Mouse (Mus musculus) regulatory T cell (primary cell): ENCODE measurements at regions not wholly inside any gene's neighbourhood (a gene's known extent, or its start where the extent isn't known, plus 50 kb on each side); places are given as distances from the start of the nearest gene placed in this dataset.

Source experiments
- in situ Hi-C: fragments of 300-600 bp; cut with MboI, MseI; formaldehyde crosslinking; loops from one replicate; pipeline ENCODE4 v1.15.1; 2025; ENCODE audit warnings: high pct_unique_total_duplicates

DNA sequence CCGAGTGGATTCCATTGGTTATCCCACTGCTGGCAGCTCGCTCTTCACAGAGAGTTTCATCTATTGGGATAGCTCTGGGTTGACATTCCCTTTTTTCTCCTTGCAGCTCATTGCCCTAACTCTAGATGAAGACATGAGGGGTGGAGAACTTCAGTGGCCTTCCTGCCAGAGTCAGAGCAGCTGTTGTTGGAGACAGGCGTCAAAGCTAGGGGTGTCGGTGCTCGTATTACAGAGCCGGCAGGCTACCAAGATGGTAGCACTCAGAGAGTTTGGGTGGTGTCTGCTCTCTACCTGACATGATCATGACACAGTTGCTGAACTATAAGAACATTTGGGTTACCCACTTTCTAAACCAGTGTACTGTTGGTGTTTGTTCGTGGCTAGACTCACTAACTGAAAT is 162.5 kb upstream of the Trib2 start:
- in situ Hi-C loops: loop anchor here (10.0 kb wide), 1 partner anchor 164 kb away; the partner anchor contains the start of gene Trib2

DNA sequence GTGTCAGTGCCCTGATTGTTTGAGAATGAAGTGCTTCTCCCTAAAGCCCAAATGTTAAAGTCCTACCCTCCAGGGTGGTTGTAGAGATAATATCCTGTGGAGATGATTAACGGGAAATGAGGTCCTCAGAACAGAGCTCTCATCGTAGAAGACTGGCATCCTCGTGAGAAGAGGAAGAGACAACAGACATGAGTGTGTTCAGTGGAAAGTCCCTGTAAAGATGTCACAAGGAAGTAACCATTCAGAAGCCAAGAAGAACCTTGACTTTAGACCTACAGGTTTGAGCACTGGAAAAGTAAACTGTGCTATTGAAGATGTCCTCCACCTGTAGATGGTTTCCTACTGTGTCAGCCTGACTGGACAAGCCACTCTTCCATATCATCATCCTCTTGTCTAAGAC is 155.1 kb upstream of the Trib2 start:
- in situ Hi-C loops: loop anchor here (5.0 to 10.0 kb wide), 3 partner anchors 36 to 157 kb away; partner anchors contain the start of gene Trib2

DNA sequence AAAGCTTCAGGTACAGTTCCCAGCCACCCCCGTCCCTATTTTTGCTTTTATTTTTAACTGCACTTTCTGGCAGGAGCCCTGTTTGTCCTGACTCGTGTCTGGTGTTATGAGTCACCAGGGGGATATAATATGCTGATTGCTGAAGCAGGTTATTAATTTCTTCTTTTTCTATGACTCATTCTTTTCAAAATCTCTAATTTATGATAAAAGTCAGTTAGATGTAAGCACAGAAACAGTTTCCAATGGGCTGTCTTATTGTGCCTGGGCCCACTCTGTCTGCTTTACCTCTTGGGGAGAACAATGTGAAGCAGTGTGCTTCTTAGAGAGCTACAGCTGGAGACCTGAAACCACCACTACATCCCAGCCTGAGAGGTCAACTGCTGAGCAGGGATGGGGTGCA is 153.5 kb upstream of the Trib2 start:
- in situ Hi-C loops: loop anchor here (5.0 to 10.0 kb wide), 3 partner anchors 37 to 155 kb away; partner anchors contain the start of gene Trib2

DNA sequence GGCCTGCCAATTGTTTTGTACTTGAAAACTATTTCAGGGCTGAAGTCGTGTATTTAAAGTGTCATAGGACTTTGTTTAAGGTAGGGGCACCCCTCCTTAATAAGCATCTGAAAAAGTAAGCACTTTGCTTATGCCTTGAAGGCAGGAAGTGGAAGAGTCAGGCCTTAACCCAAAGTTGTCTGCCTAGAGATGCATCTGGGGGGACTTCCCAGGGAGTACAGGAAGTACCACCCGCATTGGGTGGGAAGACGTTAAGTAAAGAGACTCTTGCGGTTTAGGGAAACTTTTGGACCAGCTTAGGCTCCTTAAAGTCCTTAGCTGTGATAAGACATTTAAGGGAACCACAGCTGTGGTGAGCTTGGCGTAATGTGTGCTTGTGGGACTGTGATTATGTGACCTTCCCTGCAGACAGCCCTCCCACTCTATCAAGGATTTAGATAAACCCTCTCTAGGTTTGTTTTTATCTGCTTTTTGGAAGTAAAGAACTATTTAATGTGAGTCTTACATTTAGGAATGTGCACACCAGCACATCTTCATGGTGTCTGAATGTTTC is 150.9 kb upstream of the Trib2 start:
- in situ Hi-C loops: no loop called here

DNA sequence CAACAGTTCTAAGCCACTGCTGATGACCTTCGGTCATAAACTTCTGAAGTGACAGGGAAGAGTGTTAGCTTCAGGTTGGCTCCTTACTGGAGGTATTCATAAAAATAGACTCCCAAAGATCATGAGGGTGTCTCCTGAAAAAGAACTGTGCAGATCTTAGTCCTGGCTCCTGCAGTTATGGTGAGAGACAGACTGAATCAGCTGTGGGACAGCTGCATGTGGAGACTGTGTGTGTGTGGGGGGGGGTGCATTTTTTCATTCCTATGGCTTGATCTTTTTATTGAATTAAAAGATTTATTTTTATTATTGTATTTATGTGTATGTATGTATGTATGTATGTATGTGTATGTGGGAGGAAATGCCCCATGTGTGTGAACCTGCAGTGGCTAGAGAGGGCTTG is 149.9 kb upstream of the Trib2 start:
- in situ Hi-C loops: no loop called here

DNA sequence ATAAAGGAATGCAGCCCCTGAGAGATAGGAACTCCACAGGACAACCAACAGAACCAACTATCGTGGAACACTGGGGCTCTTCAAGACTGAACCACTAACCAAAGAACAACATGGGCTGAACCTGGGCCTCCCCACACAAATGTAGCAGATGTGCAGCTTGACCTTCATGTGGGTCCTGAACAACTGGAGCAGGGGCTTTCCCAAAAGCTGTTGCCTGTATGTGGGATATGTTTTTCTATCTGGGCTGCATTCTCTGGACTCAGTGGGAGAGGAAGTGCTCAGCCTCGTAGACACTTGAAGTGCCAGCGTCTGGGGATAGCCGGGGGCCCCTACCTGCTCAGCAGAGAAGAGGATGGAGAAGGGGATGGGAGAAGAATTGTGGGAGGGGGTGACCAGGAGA is 149.2 kb upstream of the Trib2 start:
- in situ Hi-C loops: no loop called here

DNA sequence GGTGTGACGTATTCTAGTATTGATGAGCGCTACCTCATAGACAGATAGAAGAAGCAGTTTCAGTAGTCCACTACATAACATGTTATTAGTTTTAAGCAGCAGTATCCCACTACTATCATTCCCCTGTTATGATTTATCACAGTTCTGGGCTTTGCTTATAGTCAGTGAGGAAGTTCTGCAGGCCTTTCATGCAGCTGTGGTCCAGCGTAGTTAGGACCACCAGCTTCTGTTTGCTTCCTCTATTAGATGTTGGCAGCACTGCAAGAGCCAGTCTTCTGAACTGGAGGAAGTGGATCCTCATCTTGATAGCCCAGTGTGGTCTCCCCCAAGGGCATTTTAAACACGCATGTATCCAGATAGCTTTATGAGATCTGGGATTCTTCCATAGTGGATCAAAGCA is 147.4 kb upstream of the Trib2 start:
- in situ Hi-C loops: no loop called here

DNA sequence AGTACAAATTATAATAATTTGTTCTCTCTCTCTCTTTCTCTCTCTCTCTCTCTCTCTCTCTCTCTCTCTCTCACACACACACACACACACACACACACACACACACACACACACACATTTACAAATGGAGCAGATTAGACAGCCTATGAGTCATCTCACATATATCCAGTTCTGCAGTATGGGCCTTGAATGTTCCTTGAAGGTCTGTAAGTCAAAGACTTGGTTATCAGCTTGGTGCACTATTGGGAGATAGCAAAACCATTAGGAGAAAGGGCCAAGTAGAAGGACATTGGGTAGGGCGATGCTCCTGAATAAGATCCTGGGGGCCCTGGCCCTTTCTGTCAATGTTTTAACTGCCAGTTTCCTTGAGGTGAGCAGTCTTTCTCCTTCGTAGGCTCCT is 145.1 kb upstream of the Trib2 start:
- in situ Hi-C loops: no loop called here

DNA sequence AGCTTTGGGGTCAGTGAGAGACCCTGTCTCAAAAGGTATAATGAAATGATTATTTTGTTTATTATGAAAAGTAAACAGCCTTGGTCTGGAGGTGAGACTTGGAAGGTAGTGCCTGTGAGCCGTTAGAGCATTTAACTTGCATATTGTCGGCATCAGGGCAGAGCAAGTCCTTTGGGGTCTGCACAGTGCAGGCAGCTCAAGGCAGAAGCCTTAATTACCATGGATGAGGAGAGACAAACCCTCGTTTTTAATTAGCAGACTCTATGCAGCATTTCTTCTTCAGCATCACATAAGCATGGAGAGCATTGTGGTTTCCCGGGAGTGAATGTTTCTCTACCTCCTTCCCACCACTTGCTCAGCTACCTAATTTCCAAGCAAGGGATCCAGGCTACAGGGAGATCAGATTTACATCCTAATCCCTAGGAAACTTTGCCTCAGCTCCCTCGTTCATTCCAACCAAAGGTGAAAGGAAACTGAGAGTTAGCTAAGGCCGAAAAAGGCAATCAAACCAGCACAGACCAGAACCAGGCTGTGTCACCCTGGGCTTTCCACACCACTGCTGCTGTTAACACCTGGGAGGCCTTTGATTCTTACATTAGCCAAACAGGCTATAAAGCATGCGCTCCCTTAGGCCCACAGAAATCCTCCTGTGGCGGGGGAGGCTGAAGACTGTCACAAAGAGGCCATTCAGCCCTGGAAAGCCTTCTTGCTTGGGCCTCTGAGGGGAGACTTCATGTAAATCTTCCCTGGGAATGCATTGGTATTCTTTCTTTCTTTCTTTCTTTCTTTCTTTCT is 120.9 kb upstream of the Trib2 start:
- in situ Hi-C loops: no loop called here

DNA sequence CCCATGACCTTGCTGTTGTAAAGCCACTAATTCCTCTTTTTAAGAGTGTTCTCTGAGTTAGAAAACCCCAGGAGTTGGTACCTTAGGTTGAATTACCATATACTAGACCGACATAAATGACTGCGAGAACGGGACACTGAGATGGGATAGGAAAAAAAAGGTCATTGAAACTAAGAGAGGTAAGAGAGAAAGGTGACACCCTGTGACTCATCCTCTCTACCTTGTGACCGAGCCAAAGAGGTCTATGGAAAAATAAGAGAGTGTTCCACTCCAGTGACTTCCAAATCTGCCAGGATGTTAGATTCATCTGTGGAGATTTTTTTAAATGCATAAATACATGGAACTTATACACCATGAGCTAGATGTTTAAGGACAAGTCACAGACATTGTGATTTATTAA is 115.3 kb upstream of the Trib2 start:
- in situ Hi-C loops: loop anchor here (5.0 kb wide), 1 partner anchor 40 kb away; no protein-coding TSS in a partner anchor

DNA sequence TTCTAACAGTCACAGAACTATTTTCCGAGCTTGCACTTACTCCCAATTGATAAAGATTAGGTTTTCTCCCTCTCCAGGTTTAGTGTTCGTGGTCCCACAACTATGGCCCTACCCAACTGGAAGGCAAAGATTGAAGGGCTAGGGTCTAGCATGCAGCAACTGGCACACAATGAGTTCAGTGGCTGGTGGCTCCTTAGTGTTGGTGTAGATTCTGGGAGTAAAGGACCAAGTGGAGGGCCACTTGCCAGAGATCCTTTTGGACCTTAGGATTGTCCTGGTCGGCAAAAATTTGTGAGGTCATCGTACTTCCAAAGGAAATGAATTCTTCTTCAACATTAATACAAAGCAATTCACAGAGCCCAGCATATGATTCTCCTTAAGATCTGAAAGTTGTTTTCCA is 114.8 kb upstream of the Trib2 start:
- in situ Hi-C loops: loop anchor here (5.0 kb wide), 1 partner anchor 41 kb away; no protein-coding TSS in a partner anchor

DNA sequence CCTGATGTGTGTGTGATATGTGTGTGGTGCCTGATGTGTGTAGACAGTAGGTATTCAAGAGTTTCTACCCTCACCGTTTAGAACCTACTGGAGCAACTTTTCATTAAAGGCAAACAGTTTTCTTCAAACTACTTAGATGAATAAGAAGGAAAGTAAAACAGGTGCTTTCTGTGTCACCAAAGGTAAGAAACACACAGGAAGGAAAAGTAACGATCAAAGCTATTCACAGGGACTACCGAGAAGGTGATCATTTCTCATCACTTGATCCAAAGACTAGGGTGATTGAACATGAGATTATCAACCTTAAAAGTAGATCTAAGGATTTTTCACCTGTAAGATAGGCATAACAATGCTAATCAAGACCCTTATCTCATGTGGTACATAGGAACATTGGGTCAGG is 113.4 kb upstream of the Trib2 start:
- in situ Hi-C loops: loop anchor here (5.0 kb wide), 1 partner anchor 42 kb away; no protein-coding TSS in a partner anchor

DNA sequence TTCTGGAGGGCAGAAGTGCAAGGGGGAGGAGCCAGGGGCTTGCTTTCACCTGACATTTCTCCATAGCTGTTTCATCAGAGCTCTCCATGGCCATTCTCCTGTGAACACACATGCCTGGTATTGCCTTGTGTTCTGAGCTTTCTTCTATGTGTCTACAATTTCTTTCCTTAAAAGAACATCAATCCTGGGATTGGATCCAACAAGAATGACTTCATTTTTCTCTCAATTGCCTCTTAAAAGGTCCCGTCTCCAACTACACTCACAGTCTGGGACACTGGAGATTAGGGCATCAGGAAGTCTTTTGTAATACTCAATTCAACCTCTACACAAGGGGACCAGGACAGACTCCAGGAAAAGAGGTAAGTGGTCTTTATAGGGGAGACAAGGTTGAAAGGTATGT is 112.8 kb upstream of the Trib2 start:
- in situ Hi-C loops: loop anchor here (10.0 kb wide), 1 partner anchor 1545 kb away; no protein-coding TSS in a partner anchor

DNA sequence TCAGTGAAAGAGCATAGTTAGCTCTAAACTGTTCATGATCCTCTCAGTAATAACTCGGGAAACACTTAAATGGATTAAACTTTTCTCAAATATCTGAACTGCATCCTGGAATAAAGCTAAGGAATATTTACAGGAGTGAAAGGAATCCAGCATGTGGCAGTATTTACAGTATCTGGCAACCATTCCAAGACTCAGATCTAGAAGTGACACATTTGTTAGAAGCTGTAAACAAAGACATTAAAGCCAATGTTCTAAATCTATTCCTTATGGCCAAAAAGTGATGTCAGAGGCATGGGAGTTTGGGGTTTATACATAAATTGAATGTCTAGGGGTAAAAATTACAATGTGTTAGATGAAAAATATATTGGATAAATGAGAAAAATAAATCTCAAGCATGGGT is 101.6 kb upstream of the Trib2 start:
- in situ Hi-C loops: no loop called here

DNA sequence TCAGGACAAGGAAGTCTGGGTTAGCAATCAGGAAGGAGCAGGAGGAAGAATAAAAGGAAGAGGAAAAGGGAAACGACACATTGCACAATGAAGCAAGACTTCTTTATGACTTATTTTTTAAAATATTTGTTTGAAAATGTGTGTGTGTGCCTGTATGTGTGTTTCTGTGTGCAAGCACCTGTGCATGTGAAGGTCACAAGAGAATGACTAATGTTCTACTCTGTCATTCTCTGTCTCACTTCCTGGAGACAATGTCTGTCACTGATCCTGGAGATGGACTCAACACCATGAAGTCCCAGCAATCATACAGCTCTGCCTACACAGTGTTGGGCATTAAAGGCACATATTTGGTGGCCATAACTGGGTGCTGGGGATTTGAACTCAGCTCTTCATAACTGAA is 96.2 kb upstream of the Trib2 start:
- in situ Hi-C loops: no loop called here

DNA sequence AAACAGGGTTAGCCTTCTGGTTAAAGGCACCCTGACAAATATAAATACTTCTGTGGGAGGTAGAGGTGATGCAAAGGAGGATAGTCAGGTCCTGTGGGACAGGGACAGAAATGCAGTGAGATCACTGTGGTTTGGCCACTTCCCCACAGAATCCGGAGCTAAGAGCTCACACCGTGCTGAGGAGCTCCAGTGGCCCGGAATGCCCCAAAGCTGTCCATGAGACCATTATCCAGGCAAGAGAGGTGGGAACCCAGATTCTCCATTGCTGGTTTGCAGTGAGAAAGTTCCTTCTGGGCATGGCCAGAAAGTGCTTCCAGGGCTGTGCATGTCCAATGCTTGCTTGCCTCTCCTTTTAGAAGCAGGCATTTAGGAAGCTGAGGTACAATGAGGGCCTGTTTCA is 95.8 kb upstream of the Trib2 start:
- in situ Hi-C loops: no loop called here

DNA sequence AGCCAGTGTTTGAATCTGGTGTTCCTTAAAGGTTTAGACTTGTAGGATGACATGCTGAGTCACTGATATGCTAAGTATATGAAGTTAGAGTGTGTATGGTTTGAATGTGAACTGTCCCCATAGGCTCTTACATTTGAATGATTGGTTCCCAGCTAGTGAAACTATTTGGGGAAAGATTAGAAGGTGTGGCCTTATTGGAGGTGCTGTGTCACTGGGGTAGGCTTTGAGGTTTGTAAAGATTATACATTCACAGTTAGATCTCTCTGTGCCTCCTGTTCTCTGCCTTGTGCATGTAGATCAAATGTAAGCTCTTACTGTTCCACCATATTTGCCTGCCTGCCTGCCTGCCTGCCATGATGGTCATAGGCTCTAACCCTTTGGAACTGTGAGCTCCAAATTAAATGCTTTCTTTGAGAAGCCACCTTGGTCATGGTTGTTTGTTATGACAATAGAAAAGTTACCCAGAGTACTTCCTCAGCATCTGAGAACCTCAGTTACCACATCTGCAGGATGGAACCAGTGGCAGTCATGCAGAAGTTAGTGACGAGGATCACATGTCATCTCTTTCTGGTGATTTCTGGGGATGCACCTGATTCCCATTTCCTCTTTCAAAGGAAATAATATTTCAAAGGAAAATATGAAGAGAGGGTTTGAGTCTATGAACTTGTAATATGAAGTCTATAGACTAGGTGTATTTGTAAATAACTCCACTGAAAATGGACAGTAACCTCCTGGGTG is 94.7 kb upstream of the Trib2 start:
- in situ Hi-C loops: no loop called here

DNA sequence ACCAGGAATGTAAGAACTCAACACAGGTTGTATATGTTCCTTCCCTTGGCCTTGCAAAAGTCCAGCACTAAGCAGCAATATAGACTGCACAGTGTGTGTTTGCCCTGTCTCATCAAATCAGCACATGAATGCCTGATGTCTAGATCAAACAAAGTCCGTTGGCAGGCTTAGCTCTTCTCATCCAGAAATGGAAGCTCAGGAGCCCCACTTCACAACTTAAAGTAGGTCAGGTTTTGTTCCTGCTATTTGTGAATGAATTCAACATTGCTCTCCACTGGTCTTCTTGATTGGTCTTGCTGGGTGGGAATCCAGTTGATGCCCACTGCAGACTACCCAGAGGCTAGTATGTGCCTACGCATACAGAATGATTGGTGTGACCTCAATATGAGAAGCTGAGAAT is 80.8 kb upstream of the Trib2 start:
- in situ Hi-C loops: no loop called here

DNA sequence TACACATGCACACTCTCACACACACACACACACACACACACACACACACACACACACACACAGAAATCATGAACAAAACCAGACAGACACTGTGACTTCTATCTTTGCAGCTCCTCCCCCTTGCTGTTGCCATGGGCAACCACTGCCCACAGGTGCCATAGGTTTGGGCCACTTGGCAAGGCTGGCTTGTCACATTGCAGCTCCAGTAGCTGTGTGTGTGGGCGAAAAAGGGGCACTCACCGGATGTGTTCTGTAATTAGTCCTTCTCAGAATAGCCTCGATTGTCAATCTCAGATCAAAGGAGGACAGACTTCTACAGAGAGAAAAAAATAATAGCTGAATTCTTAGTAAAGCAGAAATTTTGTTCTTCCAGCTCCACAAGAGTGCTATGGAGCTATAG is 79.8 kb upstream of the Trib2 start:
- in situ Hi-C loops: no loop called here

DNA sequence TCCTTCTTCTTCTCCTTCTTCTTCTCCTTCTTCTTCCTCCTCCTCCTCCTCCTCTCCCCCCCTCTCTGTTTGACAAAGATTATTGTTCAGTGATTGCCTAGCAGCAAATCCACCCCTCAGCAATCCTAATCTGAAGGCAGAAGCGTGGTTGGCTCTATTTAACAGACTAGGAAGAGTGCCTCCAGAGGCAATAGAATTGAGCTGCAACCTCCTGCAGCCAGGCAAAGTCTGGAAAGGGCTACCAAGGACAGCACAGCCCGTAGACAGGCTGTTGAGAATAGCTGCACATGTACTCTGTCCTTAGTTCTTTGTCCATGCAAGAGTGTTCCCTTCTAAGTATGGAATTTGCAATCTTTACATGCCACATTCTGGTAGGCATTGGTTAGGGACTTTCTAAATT is 78.5 kb upstream of the Trib2 start:
- in situ Hi-C loops: no loop called here

DNA sequence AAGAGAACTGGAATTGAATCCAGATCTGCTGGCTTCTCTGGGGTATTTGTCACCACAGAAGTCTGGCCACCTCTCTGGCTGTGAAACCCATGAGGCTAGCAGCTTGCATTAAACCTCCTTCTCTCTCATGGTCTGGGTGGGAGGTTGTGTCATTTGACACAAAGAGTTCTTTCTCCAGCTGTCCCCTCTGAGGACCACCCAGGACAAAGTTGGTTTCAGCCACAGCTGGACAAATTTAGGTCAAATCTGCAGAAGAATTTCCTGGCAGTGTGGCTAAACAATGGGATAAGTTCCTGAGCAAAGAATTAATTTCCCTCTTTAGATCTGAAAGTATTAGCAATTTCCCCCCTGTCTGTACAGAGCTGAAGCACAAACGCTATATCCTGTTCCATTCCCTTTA is 73.9 kb upstream of the Trib2 start:
- in situ Hi-C loops: no loop called here

DNA sequence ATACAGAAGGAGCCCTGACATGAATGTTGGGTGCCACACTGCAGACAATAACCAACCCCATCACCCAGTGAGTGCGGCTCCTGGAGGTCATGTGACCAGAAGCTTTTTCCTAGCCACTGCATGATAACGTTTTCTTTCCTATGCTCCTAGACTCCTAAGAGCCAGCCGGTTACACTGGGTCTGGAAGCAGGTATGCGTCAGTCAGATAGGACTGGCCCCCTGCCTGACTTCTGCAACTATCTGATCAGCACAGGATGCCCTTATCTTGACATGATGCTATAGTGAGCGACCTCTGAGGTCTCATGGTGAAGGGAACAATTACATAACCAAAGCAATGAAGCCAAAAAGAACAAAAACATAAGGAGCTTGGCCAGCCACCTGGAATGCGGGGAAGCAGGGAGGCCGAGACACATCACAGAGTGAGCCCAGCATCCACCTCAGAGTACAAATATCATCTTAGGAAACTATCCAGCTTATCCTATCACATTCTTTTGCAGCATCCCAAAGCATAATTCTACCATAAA is 63.2 kb upstream of the Trib2 start:
- in situ Hi-C loops: no loop called here
